Mouse (Mus musculus): ENCODE data around the gene Ap1b1.
A peak's percentile ranks its signal among the peaks of the same experiment; 100 is the strongest.

The Ap1b1 gene

GRCm38 (mm10) chr11:4984799-4985198, 1.8 kb upstream of the Ap1b1 start:
- DNase-seq: no peak

- no peak for DNase-seq
Measured at GRCm38 (mm10) chr11:4987487-4987852, 846 bp downstream of the Ap1b1 start.

DNA sequence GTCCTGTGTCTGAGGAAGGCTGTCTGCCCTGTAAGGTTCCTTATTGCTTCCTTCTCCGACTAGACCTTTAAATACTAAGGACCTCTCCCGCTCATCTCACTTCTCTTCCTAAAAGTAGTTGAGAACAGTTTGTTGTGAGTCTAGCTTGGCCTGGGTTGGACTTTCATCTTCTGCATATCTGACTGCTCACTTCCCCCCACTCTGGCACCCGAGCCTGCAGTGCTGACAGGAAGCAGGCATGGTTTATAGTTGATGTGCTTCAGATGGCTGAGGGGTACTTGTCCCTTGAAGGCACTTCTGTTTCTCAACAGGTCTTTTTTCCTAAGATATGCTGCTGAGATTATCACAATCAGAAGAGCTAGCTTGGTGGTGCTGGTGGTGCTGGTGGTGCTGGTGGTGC, 2.6 kb downstream of the Ap1b1 start:
- DNase-seq: no peak

GRCm38 (mm10) chr11:4992471-4992870, 5.8 kb downstream of the Ap1b1 start:
- DNase-seq: no peak

GRCm38 (mm10) chr11:4995676-4996075, 9.1 kb downstream of the Ap1b1 start:
- DNase-seq: no peak

- no peak for DNase-seq
Measured at GRCm38 (mm10) chr11:4996621-4997199, 10.1 kb downstream of the Ap1b1 start.

DNA sequence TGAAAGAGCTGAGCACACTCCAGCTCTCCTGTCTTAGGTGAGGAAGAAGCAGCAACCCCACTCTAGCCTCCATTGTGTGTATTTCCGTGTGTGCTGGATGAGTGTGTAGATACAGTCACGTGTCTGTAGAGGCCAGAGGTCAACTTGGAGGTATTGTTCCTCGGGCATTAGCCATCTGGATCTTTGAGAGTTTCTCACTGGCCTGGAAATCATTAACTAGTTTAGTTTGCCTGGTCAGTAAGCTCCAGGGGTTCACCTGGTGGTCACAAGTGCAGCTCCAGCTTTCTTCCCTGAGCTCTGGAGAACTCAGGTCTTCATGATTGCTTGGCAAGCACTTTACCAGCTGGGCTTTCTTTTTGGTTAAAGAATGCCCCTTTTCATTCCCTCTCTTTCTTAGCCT, 11.7 kb downstream of the Ap1b1 start:
- no peak for DNase-seq

DNA sequence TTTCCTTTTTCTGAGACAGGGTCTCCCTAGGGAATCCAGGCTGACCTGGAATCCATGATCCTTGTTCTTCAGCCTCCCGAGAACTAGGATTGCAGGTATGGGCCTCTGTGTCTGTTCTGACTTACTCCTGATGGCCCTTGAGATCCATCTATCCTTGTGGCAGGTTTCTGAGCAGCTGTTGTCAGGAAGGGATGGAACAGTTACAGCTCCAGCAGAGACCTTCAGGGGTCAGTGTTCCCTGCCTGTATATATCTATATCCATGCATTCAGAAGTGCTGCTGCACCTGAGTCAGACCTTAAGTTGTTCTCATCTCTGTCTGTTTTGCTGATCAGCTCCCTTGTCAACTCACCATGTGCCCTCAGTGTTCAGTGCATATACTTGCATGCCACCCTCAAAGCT, 12.1 kb downstream of the Ap1b1 start:
- no peak for DNase-seq

- DNase-seq: no peak
Measured at GRCm38 (mm10) chr11:5000241-5000640, 13.6 kb downstream of the Ap1b1 start.

DNA sequence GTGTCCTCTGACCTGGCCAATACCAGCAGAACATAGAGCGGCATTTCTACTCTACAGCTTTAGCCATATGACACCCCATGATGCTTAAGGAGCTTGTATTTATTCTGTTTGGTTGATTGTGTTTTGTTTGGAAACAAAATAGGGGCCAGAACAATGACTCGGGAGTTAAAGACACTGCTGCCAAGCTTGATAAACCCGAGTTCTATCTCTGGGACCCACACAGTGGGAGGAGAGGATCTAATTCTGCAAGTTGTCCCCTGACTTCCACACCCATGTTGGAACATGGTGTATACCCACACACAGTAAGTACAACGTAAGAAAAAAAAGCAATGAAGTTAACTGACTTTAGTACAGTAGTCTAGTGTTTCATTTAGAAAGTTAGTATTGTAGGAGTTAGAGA, 16.2 kb downstream of the Ap1b1 start:
- no peak for DNase-seq

- DNase-seq: no peak
Measured at GRCm38 (mm10) chr11:5005528-5005927, 18.9 kb downstream of the Ap1b1 start.

GRCm38 (mm10) chr11:5007186-5007585, 20.6 kb downstream of the Ap1b1 start:
- DNase-seq: no peak

GRCm38 (mm10) chr11:5008867-5009266, 22.2 kb downstream of the Ap1b1 start:
- DNase-seq: no peak

GRCm38 (mm10) chr11:5009354-5010074, 22.9 kb downstream of the Ap1b1 start:
- DNase-seq: no peak

DNA sequence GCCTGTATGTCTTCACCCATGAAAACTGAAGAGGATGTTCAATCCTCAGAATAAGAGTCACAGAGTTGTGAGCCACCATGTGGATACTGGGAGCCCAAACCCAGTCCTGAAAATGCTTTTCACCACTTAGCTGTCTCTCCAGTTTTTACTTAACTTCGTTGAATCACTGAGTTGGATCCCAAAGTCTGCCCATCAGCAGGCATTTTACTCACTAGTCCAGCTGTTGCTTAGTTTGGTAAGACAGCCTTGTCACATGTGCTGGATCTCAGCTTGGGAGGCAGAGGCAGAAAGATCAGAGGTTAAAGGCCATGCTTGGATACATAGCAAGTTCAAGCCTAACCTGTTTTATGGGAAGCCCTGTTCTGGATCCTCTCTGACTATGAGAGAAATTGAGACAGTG, 23.6 kb downstream of the Ap1b1 start:
- DNase-seq: no peak

DNA sequence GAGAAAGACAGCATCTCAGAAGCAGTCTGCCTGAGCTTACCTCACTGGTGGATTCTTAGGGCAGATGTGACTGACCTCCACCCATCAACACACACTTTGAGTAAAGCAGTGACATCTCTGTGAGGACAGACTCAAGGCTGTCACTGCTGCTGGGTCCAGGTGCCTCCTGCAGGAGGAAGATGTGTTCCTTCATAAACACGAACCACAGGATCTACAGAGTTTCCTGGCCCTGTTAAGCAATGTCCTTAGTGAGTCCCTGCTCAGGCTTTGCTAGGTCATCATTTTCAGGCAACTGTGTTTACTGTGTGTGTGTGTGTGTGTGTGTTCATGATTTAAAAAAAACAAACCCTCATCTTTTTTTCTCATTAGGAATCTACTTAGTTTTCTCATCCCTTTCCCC, 24.9 kb downstream of the Ap1b1 start:
- DNase-seq: no peak

DNA sequence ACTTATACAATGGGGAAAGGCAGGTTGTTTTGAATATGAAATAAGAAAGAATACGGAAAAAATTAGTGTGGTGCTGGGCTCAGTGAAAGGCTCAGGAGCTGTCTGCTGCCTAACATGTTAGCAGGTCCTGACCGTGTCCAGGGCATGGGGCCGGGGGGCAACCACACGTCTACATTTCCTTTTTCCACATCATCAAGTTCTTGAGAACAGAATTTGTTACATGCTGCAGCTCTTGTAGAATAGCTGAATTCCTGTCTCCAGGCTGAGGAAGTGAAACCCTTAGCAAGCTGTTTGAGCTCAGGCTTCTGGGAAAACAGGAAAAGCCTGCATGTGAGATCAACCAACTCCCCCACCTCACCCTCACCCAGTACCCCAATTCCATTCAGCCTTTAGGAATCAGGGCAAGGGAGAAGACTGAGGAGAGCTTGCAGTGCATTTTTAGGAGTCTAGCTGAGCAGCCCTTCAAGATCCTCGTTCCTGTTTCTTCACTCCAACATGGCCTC, 25.6 kb downstream of the Ap1b1 start:
- DNase-seq: no peak

DNA sequence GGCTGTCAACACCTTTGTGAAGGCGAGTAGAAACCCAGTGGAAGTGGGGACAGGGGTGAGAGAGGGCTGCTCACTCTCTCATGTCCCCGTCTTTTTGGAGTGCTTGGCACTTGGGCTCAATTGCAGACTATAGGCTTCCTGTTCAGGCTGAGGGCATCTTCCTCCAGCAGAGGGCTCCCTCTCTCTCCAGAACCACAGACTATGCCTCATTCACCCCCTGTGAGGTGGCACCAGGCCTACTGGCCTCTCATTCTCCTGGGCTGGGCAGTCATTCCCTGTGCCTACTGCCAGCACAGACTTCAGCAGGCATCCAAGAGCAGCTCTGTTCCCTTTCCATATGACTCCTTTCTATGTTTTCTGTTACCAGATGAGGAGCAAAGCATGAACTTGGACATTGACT, 29.1 kb downstream of the Ap1b1 start:
- DNase-seq: peak; percentile 94 to 96

DNA sequence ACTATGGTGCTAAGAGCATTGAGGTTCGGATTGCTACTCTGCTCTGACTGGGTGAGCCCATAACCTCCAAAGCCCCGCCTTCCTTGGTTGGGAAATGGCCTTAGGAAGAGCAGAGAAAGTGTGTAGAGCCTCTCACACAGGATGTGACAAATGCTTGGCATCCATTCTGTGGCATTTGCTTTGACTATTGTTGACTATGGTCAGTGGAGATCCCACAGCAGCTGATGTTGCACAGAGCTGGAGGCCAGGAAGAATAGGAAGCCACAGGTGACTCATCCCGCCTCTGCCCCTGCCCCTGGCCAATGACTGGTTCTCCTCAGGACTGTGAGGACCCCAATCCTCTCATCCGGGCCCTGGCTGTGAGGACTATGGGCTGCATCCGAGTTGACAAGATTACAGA, 29.7 kb downstream of the Ap1b1 start:
- DNase-seq: no peak

DNA sequence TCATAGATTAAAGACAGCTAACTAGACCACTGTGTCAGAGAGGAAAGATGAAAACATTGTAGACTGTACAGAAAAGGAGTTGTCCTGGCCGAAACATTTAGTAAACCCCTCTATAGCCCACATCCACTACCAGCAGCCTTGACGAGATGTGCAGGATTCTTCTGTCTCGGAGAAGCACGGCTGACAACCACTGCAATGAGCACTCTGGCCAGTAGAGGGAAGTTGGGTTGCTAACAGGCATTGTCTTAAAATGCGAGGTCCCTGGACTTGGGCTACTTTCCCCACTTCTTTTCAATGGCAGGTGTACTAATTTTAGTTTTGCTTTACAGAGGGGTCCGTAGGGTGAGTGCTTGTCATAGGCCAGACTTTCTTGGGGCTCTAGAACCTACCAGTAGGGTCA, 30.9 kb downstream of the Ap1b1 start:
- DNase-seq: peak in 1 of 2 experiments; percentile 44

DNA sequence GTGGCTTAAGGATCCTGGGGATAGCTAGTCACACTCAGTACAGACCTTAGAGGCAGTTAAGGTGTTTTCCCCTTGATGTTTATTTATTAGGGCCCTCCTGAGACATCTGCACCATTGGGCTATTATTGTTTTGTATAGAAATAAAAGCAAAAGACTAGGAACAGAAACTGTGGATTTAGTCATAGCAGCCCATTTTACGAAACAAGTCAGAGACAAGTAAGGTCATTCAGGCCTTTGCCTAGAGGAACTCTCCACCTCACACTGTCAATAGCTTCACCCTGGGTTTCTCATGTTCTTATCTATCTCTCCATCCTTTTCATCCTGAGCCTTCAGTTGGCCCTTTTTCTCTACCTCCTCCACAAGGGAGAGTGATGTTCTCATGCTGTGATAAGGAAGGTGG, 38.5 kb downstream of the Ap1b1 start:
- no peak for DNase-seq

DNA sequence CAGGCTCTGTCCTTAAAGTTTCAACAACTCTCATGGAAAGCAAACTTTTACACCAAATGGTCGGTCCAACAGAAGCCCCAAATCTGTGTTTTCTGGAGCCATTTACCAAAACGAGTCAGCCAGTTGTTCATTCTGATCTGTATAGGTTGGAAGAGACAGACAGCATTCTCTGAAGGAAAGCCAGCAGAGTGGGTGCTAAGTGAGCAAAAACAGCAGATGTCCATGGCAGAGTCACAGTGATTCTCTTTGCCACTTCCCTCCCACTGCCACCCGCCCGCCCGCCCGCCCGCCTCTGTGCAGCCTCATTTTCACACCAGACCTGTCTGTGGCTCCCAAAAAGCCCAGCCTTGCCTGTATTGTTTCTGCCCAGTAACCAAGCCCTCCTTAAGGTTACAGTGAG, 41.6 kb downstream of the Ap1b1 start:
- DNase-seq: no peak

GRCm38 (mm10) chr11:5032706-5033105, 46.1 kb downstream of the Ap1b1 start:
- no peak for DNase-seq

DNA sequence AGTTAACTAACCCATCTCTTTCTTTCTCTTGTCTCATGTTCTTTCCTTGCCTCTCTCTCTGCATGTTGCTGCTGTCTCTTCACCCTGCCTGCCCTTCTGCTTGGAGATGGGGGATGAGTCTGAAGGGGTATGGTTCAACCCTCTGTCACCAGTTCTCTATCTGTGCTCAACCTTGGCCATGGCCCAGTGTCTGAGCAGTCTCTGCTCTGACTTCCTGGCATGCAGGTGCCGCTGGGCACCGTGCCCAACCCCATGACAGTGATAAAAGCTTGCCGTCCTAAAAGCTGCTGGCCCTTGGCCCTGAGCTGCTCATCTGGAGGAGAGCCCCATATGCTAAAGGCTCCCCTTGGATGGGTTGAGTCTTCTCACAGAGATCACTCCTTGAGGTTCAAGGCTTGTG, 46.5 kb downstream of the Ap1b1 start:
- DNase-seq: peak; percentile 78 to 88

DNA sequence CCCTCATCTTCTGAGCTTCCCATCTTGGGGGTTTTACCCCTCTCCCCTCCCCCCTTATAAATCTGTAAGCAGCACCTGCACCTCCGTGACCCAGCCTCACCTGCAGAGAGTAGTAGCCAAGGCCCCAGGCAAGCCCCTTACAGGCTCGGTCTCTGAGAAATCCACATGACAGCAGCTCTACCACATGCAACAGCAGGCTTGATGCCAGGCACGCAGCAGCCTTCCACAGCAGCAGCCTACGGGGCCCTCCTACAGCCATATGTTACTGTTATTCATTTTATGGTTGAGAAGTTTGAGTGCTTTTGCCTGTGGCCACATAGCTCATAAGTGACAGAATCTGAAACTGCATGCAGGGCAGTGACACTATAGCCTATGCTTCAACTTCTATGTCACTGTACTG, 48.8 kb downstream of the Ap1b1 start:
- DNase-seq: peak in 1 of 2 experiments; percentile 58
